Mouse (Mus musculus) limb, embryonic 12.5 days (tissue): ENCODE results near the gene Mcat. TPM values are rescaled to one million over a fixed set of nuclear protein-coding genes. Genes with fewer than 3 reads are reported as not detected.

Source experiments
- ATAC-seq: fragments of 200-750 bp; cut with Nextera tagmentation; 2 replicates; pipeline ENCODE4 v1.8.0; 2017; ENCODE audit warnings: low read depth, moderate TSS enrichment; ENCODE audit not compliant: insufficient number of reproducible peaks, insufficient read depth, low FRiP score, low TSS enrichment
- H3K27ac ChIP-seq: fragments of 300-500 bp; sonication (generic); 2 replicates; pipeline ENCODE4 v1.5.1; 2016; ENCODE audit warnings: mild to moderate bottlenecking, moderate library complexity
- H3K27me3 ChIP-seq: fragments of 300-500 bp; sonication (generic); 2 replicates; pipeline ENCODE4 v1.6.1; 2016; ENCODE audit warnings: mild to moderate bottlenecking, moderate library complexity
- H3K36me3 ChIP-seq: fragments of 300-500 bp; sonication (generic); 2 replicates; pipeline ENCODE4 v1.6.1; 2016; ENCODE audit warnings: mild to moderate bottlenecking, moderate library complexity
- H3K4me1 ChIP-seq: fragments of 300-500 bp; sonication (generic); replicated peaks from 2 replicates; pipeline ENCODE4 v1.6.1; 2016
- H3K4me2 ChIP-seq: fragments of 300-500 bp; sonication (generic); 2 replicates; pipeline ENCODE4 v1.6.1; 2016; ENCODE audit warnings: mild to moderate bottlenecking, moderate library complexity
- H3K4me3 ChIP-seq: fragments of 300-500 bp; sonication (generic); replicated peaks from 2 replicates; pipeline ENCODE4 v1.5.1; 2016; ENCODE audit warnings: mild to moderate bottlenecking
- H3K9ac ChIP-seq: fragments of 300-500 bp; sonication (generic); replicated peaks from 2 replicates; pipeline ENCODE4 v1.6.1; 2016; ENCODE audit warnings: mild to moderate bottlenecking, moderate library complexity
- H3K9me3 ChIP-seq: fragments of 300-500 bp; sonication (generic); 2 replicates; pipeline ENCODE4 v1.6.1; 2016; ENCODE audit warnings: mild to moderate bottlenecking, moderate library complexity
- WGBS: fragments of 180-500 bp; shearing (Covaris S2); methylation state at CpG from one replicate; pipeline ENCODE4 v1.1.7; 2016; 5-methylcytosine and 5-hydroxymethylcytosine counted together
- polyA plus RNA-seq: library from polyadenylated mRNA; unstranded; fragments of >200 nt; fragmentation: Nextera tagmentation; extraction: Ambion mirVana; gene quantifications from 2 replicates; pipeline ENCODE4 v1.2.1, GENCODE M21; 2016

Gene Mcat
- polyA plus RNA-seq: 48.9 and 50.8 TPM in 2 replicates

GRCm38 (mm10) chr15:83563327-83563856 is at the start of gene Mcat, which contains the start of gene Tspo:
Gene Mcat (minus strand): TSS chr15:83563787.
Gene Tspo (plus strand): TSS chr15:83563592.
- peak within 1 kb of the TSS; percentile 42 for H3K27ac ChIP-seq
- no peaks in the 10 kb centered on the region for H3K36me3 ChIP-seq
- WGBS: 0% methylated on average over 27 of the region's 28 CpGs
- H3K9me3 ChIP-seq: no peaks in the 10 kb centered on the region
- H3K9ac ChIP-seq: peak within 1 kb of the TSS; percentile 59
- H3K27me3 ChIP-seq: peaks cover 6% of the 10 kb centered on the region; the same call in 1 of the 2 replicates
- peak; percentile 26; the same call in 1 of the 2 replicates for ATAC-seq
- peaks cover 10% of the 10 kb centered on the region for H3K4me1 ChIP-seq
- peak within 1 kb of the TSS; percentile 95 for H3K4me2 ChIP-seq
- peak within 1 kb of the TSS; percentile 46 for H3K4me3 ChIP-seq

GRCm38 (mm10) chr15:83607115-83607802 is 43.7 kb upstream of the Mcat start:
- H3K9ac ChIP-seq: no peak overlapping the region
- peaks cover 49% of the 10 kb centered on the region for H3K36me3 ChIP-seq
- WGBS: 47% methylated on average over 15 of the region's 15 CpGs
- no peak overlapping the region for H3K27ac ChIP-seq
- no peak overlapping the region for H3K4me2 ChIP-seq
- H3K4me3 ChIP-seq: no peak overlapping the region
- no peaks in the 10 kb centered on the region for H3K9me3 ChIP-seq
- no peaks in the 10 kb centered on the region for H3K27me3 ChIP-seq
- peaks cover 4% of the 10 kb centered on the region; the same call in 1 of the 2 replicates for H3K4me1 ChIP-seq
- no peak for ATAC-seq

- Histone ChIP-seq H3K36me3 (peaks cover 43% of the 10 kb centered on the region), H3K9me3 (no peaks in the 10 kb centered on the region), H3K4me1 (peaks cover 4% of the 10 kb centered on the region; the same call in 1 of the 2 replicates), H3K4me2 (no peak overlapping the region), H3K27ac (no peak overlapping the region), H3K27me3 (no peaks in the 10 kb centered on the region), H3K4me3 (no peak overlapping the region), H3K9ac (no peak overlapping the region)
- no peak for ATAC-seq
- WGBS: 86% methylated on average over 8 of the region's 8 CpGs
Observed at GRCm38 (mm10) chr15:83606700-83607099, 43.1 kb upstream of the Mcat start.

GRCm38 (mm10) chr15:83606216-83606615 is 42.6 kb upstream of the Mcat start:
- Histone ChIP-seq H3K27ac (no peak overlapping the region), H3K4me1 (peaks cover 4% of the 10 kb centered on the region; the same call in 1 of the 2 replicates), H3K9me3 (no peaks in the 10 kb centered on the region), H3K4me2 (no peak overlapping the region), H3K4me3 (no peak overlapping the region), H3K9ac (no peak overlapping the region), H3K27me3 (no peaks in the 10 kb centered on the region), H3K36me3 (peaks cover 39% of the 10 kb centered on the region)
- no peak for ATAC-seq
- WGBS: 77% methylated on average over 11 of the region's 11 CpGs

GRCm38 (mm10) chr15:83603426-83603825 is 39.8 kb upstream of the Mcat start:
- H3K36me3 ChIP-seq: peaks cover 19% of the 10 kb centered on the region; the same call in 1 of the 2 replicates
- H3K9me3 ChIP-seq: no peaks in the 10 kb centered on the region
- H3K27ac ChIP-seq: no peak overlapping the region
- H3K4me2 ChIP-seq: no peak overlapping the region
- WGBS: 90% methylated on average over 7 of the region's 7 CpGs
- no peak overlapping the region for H3K9ac ChIP-seq
- ATAC-seq: no peak
- H3K4me1 ChIP-seq: peaks cover 4% of the 10 kb centered on the region; the same call in 1 of the 2 replicates
- H3K4me3 ChIP-seq: no peak overlapping the region
- H3K27me3 ChIP-seq: no peaks in the 10 kb centered on the region

GRCm38 (mm10) chr15:83603046-83603396 is 39.4 kb upstream of the Mcat start:
- 87% methylated on average over 1 of the region's 1 CpGs for WGBS

GRCm38 (mm10) chr15:83602372-83603045 is 38.9 kb upstream of the Mcat start:
- Histone ChIP-seq H3K27me3 (no peaks in the 10 kb centered on the region), H3K9me3 (no peaks in the 10 kb centered on the region), H3K27ac (peak overlapping the region; percentile 23; the same call in 1 of the 2 replicates), H3K4me2 (no peak overlapping the region), H3K9ac (no peak overlapping the region), H3K4me1 (peaks cover 4% of the 10 kb centered on the region; the same call in 1 of the 2 replicates), H3K4me3 (no peak overlapping the region), H3K36me3 (peaks cover 16% of the 10 kb centered on the region; the same call in 1 of the 2 replicates)
- ATAC-seq: no peak
- WGBS: 73% methylated on average over 13 of the region's 13 CpGs

More at GRCm38 (mm10) chr15:83603046-83603396, 39.4 kb upstream of the Mcat start:
- ATAC-seq: no peak
- no peak overlapping the region for H3K4me3 ChIP-seq
- H3K4me2 ChIP-seq: no peak overlapping the region
- H3K36me3 ChIP-seq: peaks cover 16% of the 10 kb centered on the region; the same call in 1 of the 2 replicates
- peaks cover 4% of the 10 kb centered on the region; the same call in 1 of the 2 replicates for H3K4me1 ChIP-seq
- H3K9ac ChIP-seq: no peak overlapping the region
- H3K9me3 ChIP-seq: no peaks in the 10 kb centered on the region
- 0 out of 2 replicates have a peak overlapping the region, but pooled peaks have one; percentile 23 for H3K27ac ChIP-seq
- no peaks in the 10 kb centered on the region for H3K27me3 ChIP-seq

- WGBS: 73% methylated on average over 4 of the region's 4 CpGs
- Histone ChIP-seq H3K4me1 (peaks cover 4% of the 10 kb centered on the region; the same call in 1 of the 2 replicates), H3K27me3 (no peaks in the 10 kb centered on the region), H3K4me2 (no peak overlapping the region), H3K4me3 (no peak overlapping the region), H3K9me3 (no peaks in the 10 kb centered on the region), H3K36me3 (peaks cover 7% of the 10 kb centered on the region; the same call in 1 of the 2 replicates), H3K27ac (no peak overlapping the region), H3K9ac (no peak overlapping the region)
- no peak for ATAC-seq
Observed at GRCm38 (mm10) chr15:83601185-83601584, 37.6 kb upstream of the Mcat start.

GRCm38 (mm10) chr15:83596833-83597232 is 33.2 kb upstream of the Mcat start:
- peaks cover 14% of the 10 kb centered on the region for H3K4me1 ChIP-seq
- H3K4me2 ChIP-seq: no peak overlapping the region

GRCm38 (mm10) chr15:83595364-83595711 is 31.8 kb upstream of the Mcat start:
- Histone ChIP-seq H3K36me3 (peaks cover 14% of the 10 kb centered on the region), H3K27ac (no peak overlapping the region), H3K9ac (0 out of 2 replicates have a peak overlapping the region, but pooled peaks have one; percentile 86), H3K27me3 (no peaks in the 10 kb centered on the region), H3K4me3 (peak overlapping the region; percentile 76), H3K4me2 (peak overlapping the region; percentile 70), H3K4me1 (peaks cover 14% of the 10 kb centered on the region), H3K9me3 (no peaks in the 10 kb centered on the region)
- WGBS: 31% methylated on average over 7 of the region's 7 CpGs
- ATAC-seq: no peak

More at GRCm38 (mm10) chr15:83596833-83597232, 33.2 kb upstream of the Mcat start:
- H3K36me3 ChIP-seq: peaks cover 9% of the 10 kb centered on the region; the same call in 1 of the 2 replicates
- H3K9me3 ChIP-seq: no peaks in the 10 kb centered on the region
- no peak overlapping the region for H3K4me3 ChIP-seq
- no peak for ATAC-seq
- H3K27ac ChIP-seq: no peak overlapping the region
- WGBS: 87% methylated on average over 4 of the region's 4 CpGs
- no peaks in the 10 kb centered on the region for H3K27me3 ChIP-seq
- H3K9ac ChIP-seq: no peak overlapping the region
